ENCODE assay signal across 22 mouse cellular contexts in genomic region chr9:115583548-115583947, GRCm38 (mm10).
A peak's percentile ranks its signal among the peaks of the same experiment; 100 is the strongest.
DNase-seq lines count a peak whose midpoint lies in the region; ATAC-seq and TF ChIP-seq lines count a peak whose summit lies in the region.
"Had no signal": no experiment of that assay in that cellular context is flagged by ENCODE, and none has a peak within 500 bp of the region (broad histone marks: within the 10 kb centered on the region; RNA-seq: fewer than 3 reads in every experiment).

No protein-coding gene starts in this region.

- no peaks in the 10 kb centered on the region for H3K79me2 ChIP-seq in heart, adult 2 months (replicated peaks; ENCODE audit: control insufficient read depth, insufficient read depth, low read length)

- H3K9me3 ChIP-seq in intestine, postnatal 0 days (ENCODE audit: control insufficient read depth) = no peaks in the 10 kb centered on the region
- H3K9me3 ChIP-seq in intestine, embryonic 15.5 days = no peaks in the 10 kb centered on the region
- H3K9me3 ChIP-seq: embryonic facial prominence, embryonic 13.5 days; forebrain, embryonic 13.5 days; hindbrain, embryonic 12.5 days had no signal

- WGBS in intestine, postnatal 0 days = 85% methylated on average over 11 of the region's 11 CpGs
- 89% methylated on average over 11 of the region's 11 CpGs for WGBS in intestine, embryonic 15.5 days
- 75% methylated on average over 11 of the region's 11 CpGs for WGBS in heart, adult 2 months

- ATAC-seq in intestine, postnatal 0 days = 0 out of 2 replicates have a peak, but pooled peaks have one; percentile 16
- ATAC-seq in intestine, embryonic 15.5 days = no peak
- peak; percentile 33; the same call in 1 of the 2 replicates for ATAC-seq in megakaryocyte, adult 5-6 weeks (ENCODE audit: poor library complexity, severe bottlenecking)
- ATAC-seq: forebrain, embryonic 13.5 days; forebrain, postnatal 0 days; hindbrain, embryonic 16.5 days had no signal

- no peak overlapping the region for H3K9ac ChIP-seq in intestine, postnatal 0 days (ENCODE audit: low read depth, low read length)
- H3K9ac ChIP-seq in intestine, embryonic 15.5 days = no peak overlapping the region
- H3K9ac ChIP-seq in heart, adult 2 months (ENCODE audit: low read depth, low read length) = no peak overlapping the region
- H3K9ac ChIP-seq: embryonic facial prominence, embryonic 13.5 days; forebrain, embryonic 13.5 days; forebrain, postnatal 0 days; hindbrain, embryonic 12.5 days had no signal

- DNase-seq in fat pad, adult 2 months (ENCODE audit: extremely low read depth, low read depth, low spot score) = peak; percentile 49
- DNase-seq in splenic B cell, adult 2 months (ENCODE audit: low read depth, low spot score) = peak; percentile 18
- DNase-seq in lung, postnatal 10 days = no peak
- no peak for DNase-seq in heart, adult 2 months
- no peak for DNase-seq in adrenal gland, postnatal 25 days
- DNase-seq: adrenal gland, adult 8-10 months; cerebellum, adult 11 months; cerebellum, adult 8-10 months; cerebellum, postnatal 25 days; forebrain, postnatal 0 days; gastrocnemius, adult 2 months; gastrocnemius, postnatal 36 days; heart, postnatal 10 days; heart, postnatal 4 days had no signal

- no peaks in the 10 kb centered on the region for H3K27me3 ChIP-seq in intestine, postnatal 0 days (replicated peaks; ENCODE audit: control insufficient read depth, insufficient read depth, low read length)
- H3K27me3 ChIP-seq in intestine, embryonic 15.5 days (replicated peaks) = no peaks in the 10 kb centered on the region
- no peaks in the 10 kb centered on the region for H3K27me3 ChIP-seq in splenic B cell, adult 2 months (ENCODE audit: control insufficient read depth, insufficient read depth, low read length, poor library complexity, severe bottlenecking)
- H3K27me3 ChIP-seq in heart, adult 2 months (ENCODE audit: control insufficient read depth, insufficient read depth, low read length) = no peaks in the 10 kb centered on the region
- H3K27me3 ChIP-seq: embryonic facial prominence, embryonic 13.5 days; forebrain, embryonic 13.5 days; hindbrain, embryonic 12.5 days had no signal

- TF ChIP-seq POLR2A in heart, adult 2 months (IDR thresholded peaks at IDR 0.05; ENCODE audit: insufficient read depth, low read depth, low read length) = no peak

- H3K4me3 ChIP-seq in intestine, postnatal 0 days (ENCODE audit: low read depth, low read length) = no peak overlapping the region
- no peak overlapping the region for H3K4me3 ChIP-seq in intestine, embryonic 15.5 days (replicated peaks)
- H3K4me3 ChIP-seq in heart, adult 2 months = no peak overlapping the region
- H3K4me3 ChIP-seq: embryonic facial prominence, embryonic 13.5 days; forebrain, embryonic 13.5 days; gastrocnemius, adult 2 months; hindbrain, embryonic 12.5 days had no signal

- TF ChIP-seq EP300 in heart, adult 2 months (IDR thresholded peaks at IDR 0.05; ENCODE audit: insufficient read depth, low read depth, low read length) = no peak

- no peak overlapping the region for H3K27ac ChIP-seq in intestine, postnatal 0 days (ENCODE audit: low read depth, low read length)
- no peak overlapping the region for H3K27ac ChIP-seq in intestine, embryonic 15.5 days
- no peak overlapping the region for H3K27ac ChIP-seq in heart, adult 2 months
- H3K27ac ChIP-seq: embryonic facial prominence, embryonic 13.5 days; forebrain, embryonic 13.5 days; gastrocnemius, adult 2 months; hindbrain, embryonic 12.5 days had no signal

- no peaks in the 10 kb centered on the region for H3K36me3 ChIP-seq in intestine, postnatal 0 days (ENCODE audit: control insufficient read depth, insufficient read depth)
- no peaks in the 10 kb centered on the region for H3K36me3 ChIP-seq in intestine, embryonic 15.5 days
- no peaks in the 10 kb centered on the region for H3K36me3 ChIP-seq in splenic B cell, adult 2 months (ENCODE audit: control insufficient read depth, insufficient read depth, low read length, poor library complexity, severe bottlenecking)
- no peaks in the 10 kb centered on the region for H3K36me3 ChIP-seq in heart, adult 2 months (ENCODE audit: control insufficient read depth, insufficient read depth, low read length)
- H3K36me3 ChIP-seq: embryonic facial prominence, embryonic 13.5 days; G1E; hindbrain, embryonic 12.5 days had no signal

- no peaks in the 10 kb centered on the region for H3K4me1 ChIP-seq in intestine, postnatal 0 days (replicated peaks; ENCODE audit: control insufficient read depth, insufficient read depth, low read length)
- H3K4me1 ChIP-seq in intestine, embryonic 15.5 days (replicated peaks) = no peaks in the 10 kb centered on the region
- no peaks in the 10 kb centered on the region for H3K4me1 ChIP-seq in heart, adult 2 months (ENCODE audit: control insufficient read depth, insufficient read depth, low read length)
- H3K4me1 ChIP-seq: forebrain, embryonic 13.5 days had no signal

- no peak for TF ChIP-seq CTCF in intestine, postnatal 0 days (IDR thresholded peaks at IDR 0.05; ENCODE audit: low read depth)
- no peak for TF ChIP-seq CTCF in heart, adult 2 months (IDR thresholded peaks at IDR 0.05)

- no peak overlapping the region for H3K4me2 ChIP-seq in intestine, postnatal 0 days (replicated peaks; ENCODE audit: low read depth)
- no peak overlapping the region for H3K4me2 ChIP-seq in intestine, embryonic 15.5 days (replicated peaks)
- H3K4me2 ChIP-seq: embryonic facial prominence, embryonic 13.5 days; forebrain, embryonic 13.5 days; hindbrain, embryonic 12.5 days had no signal

- intact Hi-C loops in heart, adult 2 months (cut with DNase I) = no loop called here

Comparison
In these comparisons a context has a peak if more than half of its experiments do, and no peak if none do; other contexts are left out.
1. DNase-seq: peak in fat pad, adult 2 months (single experiment) and splenic B cell, adult 2 months (single experiment); none in lung, postnatal 10 days (single experiment), heart, adult 2 months (0 of 2) and adrenal gland, postnatal 25 days (single experiment).